Mouse (Mus musculus): ENCODE results near the gene Tulp1. TPM values are rescaled to one million over a fixed set of nuclear protein-coding genes. Genes with fewer than 3 reads are reported as not detected.
"Not testable (repeated sequence)": the region's sequence is repeated elsewhere in the genome, so short reads cannot be mapped to it uniquely, and the experiment has no call there.

Gene Tulp1
- polyA plus RNA-seq, 1 experiment: 0.27 TPM

DNA sequence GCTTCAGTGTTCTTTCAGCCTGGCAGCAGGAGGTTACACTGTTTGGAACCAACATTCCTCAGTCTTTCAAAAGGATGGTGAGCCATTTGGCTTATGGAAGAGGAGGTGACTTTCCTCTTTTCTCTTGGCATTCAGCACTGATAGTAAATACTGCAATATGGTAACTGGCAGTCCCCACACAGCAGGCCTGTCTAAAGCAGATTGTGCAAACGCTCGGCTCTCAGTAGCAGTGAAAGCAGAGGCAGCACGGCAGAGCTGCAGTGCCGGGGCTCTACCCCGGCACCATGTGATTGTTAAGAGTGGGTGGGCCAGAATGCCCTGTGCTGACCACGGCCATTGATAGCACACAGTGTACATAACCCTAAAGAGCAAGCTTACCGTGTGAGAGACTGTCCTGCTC, 41.4 kb upstream of the Tulp1 start:
- H3K79me3 ChIP-seq (ENCODE audit: low read depth): no peaks in the 10 kb centered on the region
- H3ac ChIP-seq (ENCODE audit: control insufficient read depth, insufficient read length, low read depth): no peak overlapping the region
- no peak overlapping the region for H3K4me3 ChIP-seq (ENCODE audit: insufficient read depth, poor library complexity, severe bottlenecking)
- H3K79me2 ChIP-seq (ENCODE audit: control insufficient read depth, insufficient read depth): no peaks in the 10 kb centered on the region
- peaks cover 29% of the 10 kb centered on the region for H3K36me3 ChIP-seq (ENCODE audit: control insufficient read depth, insufficient read depth)
- TF ChIP-seq CTCF (IDR thresholded peaks at IDR 0.05; ENCODE audit: control insufficient read depth, insufficient read depth, insufficient read length): no peak
- TF ChIP-seq CEBPB (IDR thresholded peaks at IDR 0.05; ENCODE audit: low read depth): no peak
- TF ChIP-seq MAX (IDR thresholded peaks at IDR 0.05): no peak
- no peak for TF ChIP-seq USF1 (IDR thresholded peaks at IDR 0.05; ENCODE audit: low read depth)
- no peak for TF ChIP-seq MYOG (IDR thresholded peaks at IDR 0.05; ENCODE audit: control insufficient read depth, extremely low read depth, insufficient read length)
- no peak for TF ChIP-seq MYOD1 (IDR thresholded peaks at IDR 0.05; ENCODE audit: control insufficient read depth, insufficient read length, low read depth)
- no peak for TF ChIP-seq FOSL1 (IDR thresholded peaks at IDR 0.05; ENCODE audit: insufficient read depth, low read length, poor library complexity, severe bottlenecking)
- H3K27me3 ChIP-seq (ENCODE audit: control insufficient read depth, insufficient read depth, insufficient read length): no peaks in the 10 kb centered on the region

DNA sequence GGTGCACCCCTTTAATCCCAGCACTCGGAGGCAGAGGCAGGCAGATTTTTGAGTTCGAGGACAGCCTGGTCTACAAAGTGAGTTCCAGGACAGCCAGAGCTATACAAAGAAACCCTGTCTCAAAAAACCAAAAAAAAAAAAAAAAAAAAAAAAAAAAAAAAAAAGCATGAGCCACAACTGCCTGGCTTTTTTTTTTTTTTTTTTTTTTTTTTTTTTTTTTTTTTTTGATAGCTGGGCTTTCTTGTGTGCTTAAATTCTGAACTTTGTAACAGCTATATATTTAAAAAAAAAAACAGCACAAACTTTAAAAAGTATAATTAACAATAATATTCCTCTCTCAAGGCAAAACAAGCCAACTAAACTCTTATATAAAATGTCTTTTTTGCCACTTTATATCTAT, 39.7 kb upstream of the Tulp1 start:
- not testable (repeated sequence) for H3K4me3 ChIP-seq (ENCODE audit: insufficient read depth, poor library complexity, severe bottlenecking); H3K79me2 ChIP-seq (ENCODE audit: control insufficient read depth, insufficient read depth); H3K79me3 ChIP-seq (ENCODE audit: low read depth); H3ac ChIP-seq (ENCODE audit: control insufficient read depth, insufficient read length, low read depth); H3K27me3 ChIP-seq (ENCODE audit: control insufficient read depth, insufficient read depth, insufficient read length)
- H3K36me3 ChIP-seq (ENCODE audit: control insufficient read depth, insufficient read depth): peaks cover 22% of the 10 kb centered on the region

DNA sequence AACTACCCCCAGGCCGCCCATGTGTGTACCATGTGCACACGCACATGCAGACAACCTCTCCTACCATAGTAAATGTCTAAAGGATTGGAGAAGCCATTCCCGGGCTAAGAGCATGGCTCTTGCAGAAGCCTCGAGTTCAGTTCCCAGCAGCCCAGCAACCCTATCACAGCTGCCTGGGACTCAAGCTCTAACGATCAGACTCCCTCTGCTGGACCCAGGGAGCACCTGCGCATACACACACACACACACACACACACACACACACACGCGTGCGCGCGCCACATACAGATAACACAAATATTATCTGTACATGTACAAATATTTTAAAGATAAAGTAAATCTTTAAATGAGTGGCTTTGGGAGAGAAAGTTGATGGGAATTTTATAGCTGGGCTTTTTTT, 39.3 kb upstream of the Tulp1 start:
- Histone ChIP-seq H3K27me3 (ENCODE audit: control insufficient read depth, insufficient read depth, insufficient read length) (no peaks in the 10 kb centered on the region), H3K79me2 (ENCODE audit: control insufficient read depth, insufficient read depth) (no peaks in the 10 kb centered on the region), H3ac (ENCODE audit: control insufficient read depth, insufficient read length, low read depth) (no peak overlapping the region), H3K79me3 (ENCODE audit: low read depth) (no peaks in the 10 kb centered on the region), H3K36me3 (ENCODE audit: control insufficient read depth, insufficient read depth) (peaks cover 25% of the 10 kb centered on the region), H3K4me3 (ENCODE audit: insufficient read depth, poor library complexity, severe bottlenecking) (no peak overlapping the region)
- no peak for TF ChIP-seq USF1 (IDR thresholded peaks at IDR 0.05; ENCODE audit: low read depth)
- TF ChIP-seq MYOG (IDR thresholded peaks at IDR 0.05; ENCODE audit: control insufficient read depth, extremely low read depth, insufficient read length): no peak
- no peak for TF ChIP-seq CTCF (IDR thresholded peaks at IDR 0.05; ENCODE audit: control insufficient read depth, insufficient read depth, insufficient read length)
- no peak for TF ChIP-seq FOSL1 (IDR thresholded peaks at IDR 0.05; ENCODE audit: insufficient read depth, low read length, poor library complexity, severe bottlenecking)
- no peak for TF ChIP-seq MAX (IDR thresholded peaks at IDR 0.05)
- no peak for TF ChIP-seq CEBPB (IDR thresholded peaks at IDR 0.05; ENCODE audit: low read depth)
- TF ChIP-seq MYOD1 (IDR thresholded peaks at IDR 0.05; ENCODE audit: control insufficient read depth, insufficient read length, low read depth): no peak

DNA sequence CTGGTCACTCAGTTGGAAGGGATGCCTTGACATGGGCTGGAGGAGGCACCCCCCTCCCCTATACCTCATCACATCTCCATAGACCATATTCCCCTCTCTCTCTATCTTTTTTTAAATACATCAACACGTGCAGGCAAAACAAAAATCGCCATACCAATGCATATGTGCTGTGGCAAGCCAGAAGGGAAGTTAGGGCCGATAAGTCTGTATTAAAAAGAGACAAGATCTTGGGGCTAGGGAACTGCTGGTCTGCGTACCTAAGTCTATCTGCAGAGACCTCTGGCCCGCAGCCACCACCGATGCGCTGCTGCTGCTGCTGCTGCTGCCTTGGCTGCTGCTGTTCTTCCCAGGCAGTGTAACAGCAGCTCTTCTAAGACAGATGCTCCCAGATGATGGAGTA, 30.0 kb upstream of the Tulp1 start:
- TF ChIP-seq MAX (IDR thresholded peaks at IDR 0.05) (no peak), MYOG (IDR thresholded peaks at IDR 0.05; ENCODE audit: control insufficient read depth, extremely low read depth, insufficient read length) (no peak), CTCF (IDR thresholded peaks at IDR 0.05; ENCODE audit: control insufficient read depth, insufficient read depth, insufficient read length) (no peak), FOSL1 (IDR thresholded peaks at IDR 0.05; ENCODE audit: insufficient read depth, low read length, poor library complexity, severe bottlenecking) (no peak), CEBPB (IDR thresholded peaks at IDR 0.05; ENCODE audit: low read depth) (no peak), MYOD1 (IDR thresholded peaks at IDR 0.05; ENCODE audit: control insufficient read depth, insufficient read length, low read depth) (no peak), USF1 (IDR thresholded peaks at IDR 0.05; ENCODE audit: low read depth) (no peak)
- Histone ChIP-seq H3K4me3 (ENCODE audit: insufficient read depth, poor library complexity, severe bottlenecking) (no peak overlapping the region), H3ac (ENCODE audit: control insufficient read depth, insufficient read length, low read depth) (no peak overlapping the region), H3K27me3 (ENCODE audit: control insufficient read depth, insufficient read depth, insufficient read length) (no peaks in the 10 kb centered on the region), H3K79me2 (ENCODE audit: control insufficient read depth, insufficient read depth) (no peaks in the 10 kb centered on the region), H3K36me3 (ENCODE audit: control insufficient read depth, insufficient read depth) (peaks cover 14% of the 10 kb centered on the region), H3K79me3 (ENCODE audit: low read depth) (no peaks in the 10 kb centered on the region)

DNA sequence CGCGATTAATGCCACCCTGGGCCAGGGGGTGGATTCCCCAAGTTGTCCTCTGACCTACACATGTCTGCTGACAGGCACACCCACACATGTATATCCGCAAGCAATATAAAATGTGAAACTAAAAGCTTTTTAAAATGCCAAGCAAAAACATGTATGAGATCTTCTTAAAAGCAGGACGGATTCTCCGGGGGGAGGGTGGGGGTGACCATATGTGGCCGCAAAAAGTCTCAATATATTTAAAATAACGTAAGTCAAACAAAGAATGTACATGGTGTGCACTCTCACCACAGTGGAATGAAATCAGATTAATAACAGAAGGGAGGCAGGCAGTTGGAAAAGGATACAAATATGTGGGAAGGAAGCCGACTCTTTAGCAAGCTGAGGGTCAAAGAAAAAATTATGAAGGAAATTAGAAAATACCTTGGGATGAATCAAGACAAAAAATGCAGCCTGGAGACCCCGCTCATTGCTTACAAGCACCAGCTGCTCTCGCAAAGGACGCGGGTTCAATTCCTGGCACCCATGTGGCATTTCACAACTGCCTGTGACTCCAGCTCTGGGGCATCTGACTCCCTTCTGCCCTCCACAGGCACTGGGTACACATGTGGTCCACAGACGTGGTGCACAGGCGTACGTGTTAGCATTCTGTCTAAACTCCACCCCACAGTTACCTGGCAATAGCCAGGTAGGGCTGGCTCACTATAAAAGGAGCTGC, 29.2 kb upstream of the Tulp1 start:
- Histone ChIP-seq H3K79me2 (ENCODE audit: control insufficient read depth, insufficient read depth) (no peaks in the 10 kb centered on the region), H3K79me3 (ENCODE audit: low read depth) (no peaks in the 10 kb centered on the region), H3K36me3 (ENCODE audit: control insufficient read depth, insufficient read depth) (peaks cover 10% of the 10 kb centered on the region), H3K27me3 (ENCODE audit: control insufficient read depth, insufficient read depth, insufficient read length) (no peaks in the 10 kb centered on the region), H3ac (ENCODE audit: control insufficient read depth, insufficient read length, low read depth) (no peak overlapping the region), H3K4me3 (ENCODE audit: insufficient read depth, poor library complexity, severe bottlenecking) (no peak overlapping the region)
- TF ChIP-seq CEBPB (IDR thresholded peaks at IDR 0.05; ENCODE audit: low read depth): no peak
- no peak for TF ChIP-seq CTCF (IDR thresholded peaks at IDR 0.05; ENCODE audit: control insufficient read depth, insufficient read depth, insufficient read length)
- TF ChIP-seq FOSL1 (IDR thresholded peaks at IDR 0.05; ENCODE audit: insufficient read depth, low read length, poor library complexity, severe bottlenecking): no peak
- TF ChIP-seq MYOG (IDR thresholded peaks at IDR 0.05; ENCODE audit: control insufficient read depth, extremely low read depth, insufficient read length): no peak
- no peak for TF ChIP-seq MAX (IDR thresholded peaks at IDR 0.05)
- TF ChIP-seq MYOD1 (IDR thresholded peaks at IDR 0.05; ENCODE audit: control insufficient read depth, insufficient read length, low read depth): no peak
- no peak for TF ChIP-seq USF1 (IDR thresholded peaks at IDR 0.05; ENCODE audit: low read depth)
